Comparison of ENCODE assay signal across 22 mouse cellular contexts in the genomic region with DNA sequence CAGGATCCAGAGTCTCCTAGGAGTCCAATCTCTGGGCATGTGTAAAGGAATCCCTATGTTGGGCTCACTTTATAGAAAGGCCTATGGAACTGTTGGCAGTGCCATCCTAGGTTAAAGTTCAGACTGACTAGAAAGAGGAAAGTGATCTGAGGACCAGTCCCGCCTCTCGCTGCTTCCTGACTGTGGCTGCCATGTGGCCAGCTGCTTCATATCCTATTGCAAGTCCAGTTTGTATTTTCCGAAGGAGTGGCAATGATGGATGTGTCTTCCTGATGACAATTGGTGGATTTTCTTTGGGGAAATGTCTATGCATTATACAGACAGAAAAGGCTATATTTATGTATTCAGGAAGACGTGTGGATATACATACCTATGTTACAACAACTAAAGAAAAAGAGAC.
DNase-seq lines count a peak whose midpoint lies in the region; ATAC-seq and TF ChIP-seq lines count a peak whose summit lies in the region.
"Had no signal": no experiment of that assay in that cellular context is flagged by ENCODE, and none has a peak within 500 bp of the region (broad histone marks: within the 10 kb centered on the region; RNA-seq: fewer than 3 reads in every experiment).

No protein-coding gene starts in this region.

- no peak for TF ChIP-seq CTCF in lung, embryonic 14.5 days (IDR thresholded peaks at IDR 0.05; ENCODE audit: low read depth)
- TF ChIP-seq CTCF in lung, adult 2 months (IDR thresholded peaks at IDR 0.05; ENCODE audit: insufficient read depth, low read length), result no peak
- no peak for TF ChIP-seq CTCF in MEL (IDR thresholded peaks at IDR 0.05 in 2 of 3, conservative IDR thresholded peaks at IDR 0.05 in 1 of 3; ENCODE audit: control insufficient read depth in 1 of 3, insufficient read depth in 1 of 3, low read depth in 2 of 3, low read length in 3 of 3, poor library complexity in 1 of 3, severe bottlenecking in 1 of 3)
- no peak for TF ChIP-seq CTCF in lung, postnatal 0 days (IDR thresholded peaks at IDR 0.05)

- ATAC-seq in lung, embryonic 14.5 days (ENCODE audit: insufficient read depth), result peak; percentile 60; the same call in 1 of the 2 replicates
- ATAC-seq in lung, postnatal 0 days, result no peak
- ATAC-seq in liver, embryonic 12.5 days, result no peak
- ATAC-seq: CD4-positive, CD25-positive, alpha-beta regulatory T cell, adult 4 months; forebrain, embryonic 14.5 days; hindbrain, postnatal 0 days; intestine, embryonic 15.5 days had no signal

- no peak overlapping the region for H3K4me3 ChIP-seq in lung, embryonic 14.5 days (ENCODE audit: low read depth, low read length)
- H3K4me3 ChIP-seq in lung, adult 2 months (replicated peaks; ENCODE audit: extremely low read depth, low read depth, low read length), result no peak overlapping the region
- no peak overlapping the region for H3K4me3 ChIP-seq in MEL (ENCODE audit: control insufficient read depth in 1 of 2, insufficient read depth in 1 of 2, low read depth in 2 of 2, low read length in 2 of 2)
- no peak overlapping the region for H3K4me3 ChIP-seq in lung, postnatal 0 days (ENCODE audit: low read depth, low read length)
- no peak overlapping the region for H3K4me3 ChIP-seq in liver, embryonic 12.5 days
- H3K4me3 ChIP-seq: embryonic facial prominence, embryonic 10.5 days; erythroblast, embryonic 14.5 days; forebrain, embryonic 10.5 days; hindbrain, embryonic 13.5 days; intestine, embryonic 15.5 days had no signal

- no peaks in the 10 kb centered on the region for H3K79me2 ChIP-seq in MEL (ENCODE audit: control insufficient read depth, insufficient read depth, low read length, poor library complexity)

- H3K9ac ChIP-seq in lung, embryonic 14.5 days, result no peak overlapping the region
- no peak overlapping the region for H3K9ac ChIP-seq in MEL (ENCODE audit: control insufficient read depth, low read depth, low read length, poor library complexity, severe bottlenecking)
- H3K9ac ChIP-seq in lung, postnatal 0 days (replicated peaks; ENCODE audit: low read depth), result no peak overlapping the region
- H3K9ac ChIP-seq in liver, embryonic 12.5 days, result no peak overlapping the region
- H3K9ac ChIP-seq: hindbrain, embryonic 13.5 days; intestine, embryonic 15.5 days had no signal

- H3K36me3 ChIP-seq in lung, embryonic 14.5 days (ENCODE audit: insufficient read depth), result no peaks in the 10 kb centered on the region
- peaks cover 0 to 10% of the 10 kb centered on the region in 2 experiments; a peak in 2 of 4 replicates for H3K36me3 ChIP-seq in MEL (ENCODE audit: control insufficient read depth in 1 of 2, insufficient read depth in 2 of 2, low read length in 2 of 2)
- no peaks in the 10 kb centered on the region for H3K36me3 ChIP-seq in lung, postnatal 0 days (ENCODE audit: insufficient read depth, low read length)
- no peaks in the 10 kb centered on the region for H3K36me3 ChIP-seq in liver, embryonic 12.5 days
- H3K36me3 ChIP-seq: embryonic facial prominence, embryonic 10.5 days; forebrain, embryonic 10.5 days; hindbrain, embryonic 13.5 days; intestine, embryonic 15.5 days had no signal

- DNase-seq in lung, embryonic 14.5 days, result peak; percentile 76
- no peak for DNase-seq in lung, adult 2 months
- DNase-seq in MEL (ENCODE audit: low read depth, low spot score), result no peak
- DNase-seq in lung, postnatal 0 days (ENCODE audit: low spot score), result peak; percentile 17
- DNase-seq in lung, postnatal 36 days, result peak; percentile 30
- no peak for DNase-seq in T-cell, adult 2 months (ENCODE audit: low spot score)
- DNase-seq: adrenal gland, adult 8-10 months; adrenal gland, postnatal 36 days; B cell, adult 2 months; cerebellum, adult 2 months; cerebellum, postnatal 10 days; gastrocnemius, postnatal 10 days; heart, postnatal 10 days had no signal

- H3K27ac ChIP-seq in lung, embryonic 14.5 days (ENCODE audit: low read depth), result no peak overlapping the region
- peak overlapping the region; percentile 70 for H3K27ac ChIP-seq in MEL (ENCODE audit: control insufficient read depth, low read depth, low read length)
- H3K27ac ChIP-seq in lung, postnatal 0 days (ENCODE audit: low read length), result no peak overlapping the region
- no peak overlapping the region for H3K27ac ChIP-seq in liver, embryonic 12.5 days
- H3K27ac ChIP-seq: embryonic facial prominence, embryonic 10.5 days; forebrain, embryonic 10.5 days; hindbrain, embryonic 13.5 days; hindbrain, postnatal 0 days; intestine, embryonic 15.5 days had no signal

- H3K9me3 ChIP-seq in lung, embryonic 14.5 days (ENCODE audit: low read depth, low read length), result no peaks in the 10 kb centered on the region
- H3K9me3 ChIP-seq in MEL (replicated peaks; ENCODE audit: insufficient read depth, low read length), result no peaks in the 10 kb centered on the region
- H3K9me3 ChIP-seq in lung, postnatal 0 days (ENCODE audit: low read length), result no peaks in the 10 kb centered on the region
- peaks cover 15% of the 10 kb centered on the region; the same call in 1 of the 2 replicates for H3K9me3 ChIP-seq in liver, embryonic 12.5 days (replicated peaks)
- H3K9me3 ChIP-seq: embryonic facial prominence, embryonic 10.5 days; forebrain, embryonic 10.5 days; hindbrain, embryonic 13.5 days; intestine, embryonic 15.5 days had no signal

- TF ChIP-seq RAD21 in MEL (IDR thresholded peaks at IDR 0.05; ENCODE audit: low read depth, low read length), result no peak

- H3K4me2 ChIP-seq in lung, embryonic 14.5 days, result no peak overlapping the region
- no peak overlapping the region for H3K4me2 ChIP-seq in lung, postnatal 0 days (replicated peaks; ENCODE audit: low read depth, low read length)
- no peak overlapping the region for H3K4me2 ChIP-seq in liver, embryonic 12.5 days
- H3K4me2 ChIP-seq: hindbrain, embryonic 13.5 days; intestine, embryonic 15.5 days had no signal

- no peak for TF ChIP-seq POLR2A in lung, adult 2 months (IDR thresholded peaks at IDR 0.05; ENCODE audit: borderline replicate concordance, extremely low read depth, low read depth, low read length)
- no peak for TF ChIP-seq POLR2A in MEL (IDR thresholded peaks at IDR 0.05; ENCODE audit: control insufficient read depth in 1 of 2, insufficient read depth in 1 of 2, low read depth in 1 of 2, low read length in 2 of 2, poor library complexity in 1 of 2)

- no peak for TF ChIP-seq EP300 in MEL (IDR thresholded peaks at IDR 0.05; ENCODE audit: low read depth in 1 of 2, low read length in 2 of 2)
- TF ChIP-seq EP300 in lung, postnatal 0 days (IDR thresholded peaks at IDR 0.05), result 0 out of 2 replicates have a peak, but pooled peaks have one; percentile 19

- 0 out of 2 replicates have a peak, but pooled peaks cover 11% of the 10 kb centered on the region for H3K4me1 ChIP-seq in lung, embryonic 14.5 days (ENCODE audit: insufficient read depth)
- no peaks in the 10 kb centered on the region for H3K4me1 ChIP-seq in lung, adult 2 months (ENCODE audit: control insufficient read depth, insufficient read depth, low read length)
- H3K4me1 ChIP-seq in MEL (ENCODE audit: control insufficient read depth in 1 of 2, insufficient read depth in 2 of 2, low read length in 2 of 2), result peaks cover 0 to 11% of the 10 kb centered on the region in 2 experiments; a peak in 2 of 4 replicates
- no peaks in the 10 kb centered on the region for H3K4me1 ChIP-seq in lung, postnatal 0 days (ENCODE audit: insufficient read depth, low read depth, low read length)
- H3K4me1 ChIP-seq in liver, embryonic 12.5 days, result no peaks in the 10 kb centered on the region
- H3K4me1 ChIP-seq: forebrain, embryonic 10.5 days; hindbrain, embryonic 13.5 days; intestine, embryonic 15.5 days had no signal

- 36% methylated on average over 4 of the region's 4 CpGs for WGBS in lung, embryonic 14.5 days
- WGBS in lung, adult 2 months, result 58% methylated on average over 4 of the region's 4 CpGs
- 46% methylated on average over 4 of the region's 4 CpGs for WGBS in lung, postnatal 0 days
- WGBS in liver, embryonic 12.5 days (ENCODE audit: insufficient replicate concordance), result 65% methylated on average over 4 of the region's 4 CpGs

- H3K27me3 ChIP-seq in lung, embryonic 14.5 days (ENCODE audit: insufficient read depth, low read length), result no peaks in the 10 kb centered on the region
- H3K27me3 ChIP-seq in MEL (ENCODE audit: control insufficient read depth in 1 of 2, insufficient read depth in 2 of 2, low read length in 2 of 2), result no peaks in the 10 kb centered on the region
- no peaks in the 10 kb centered on the region for H3K27me3 ChIP-seq in lung, postnatal 0 days (replicated peaks; ENCODE audit: insufficient read depth, low read length)
- no peaks in the 10 kb centered on the region for H3K27me3 ChIP-seq in liver, embryonic 12.5 days (replicated peaks)
- H3K27me3 ChIP-seq: hindbrain, embryonic 13.5 days; intestine, embryonic 15.5 days had no signal

TF ChIP-seq in MEL, 35 proteins besides CTCF, POLR2A, EP300 and RAD21:
- TF ChIP-seq USF1 (IDR thresholded peaks at IDR 0.05; ENCODE audit: low read depth, low read length), result no peak
- no peak for TF ChIP-seq GABPA (IDR thresholded peaks at IDR 0.05; ENCODE audit: low read depth, low read length)
- no peak for TF ChIP-seq GATA1 (IDR thresholded peaks at IDR 0.05; ENCODE audit: low read depth, low read length)
- no peak for TF ChIP-seq MEF2A (IDR thresholded peaks at IDR 0.05; ENCODE audit: extremely low read depth, insufficient replicate concordance, low read depth, low read length, poor library complexity, severe bottlenecking)
- no peak for TF ChIP-seq ETS1 (IDR thresholded peaks at IDR 0.05; ENCODE audit: low read depth, low read length)
- TF ChIP-seq JUND (IDR thresholded peaks at IDR 0.05; ENCODE audit: low read depth, low read length), result no peak
- TF ChIP-seq SIN3A (IDR thresholded peaks at IDR 0.05; ENCODE audit: low read length), result no peak
- no peak for TF ChIP-seq POLR2AphosphoS2 (IDR thresholded peaks at IDR 0.05; ENCODE audit: low read length)
- no peak for TF ChIP-seq MAFK (IDR thresholded peaks at IDR 0.05; ENCODE audit: borderline replicate concordance, low read depth, low read length)
- TF ChIP-seq POLR2AphosphoS5 (IDR thresholded peaks at IDR 0.05; ENCODE audit: borderline replicate concordance, low read depth, low read length), result no peak
- no peak for TF ChIP-seq HCFC1 (IDR thresholded peaks at IDR 0.05; ENCODE audit: low read depth, low read length)
- TF ChIP-seq ELF1 (IDR thresholded peaks at IDR 0.05; ENCODE audit: low read depth, low read length), result no peak
- no peak for TF ChIP-seq ZC3H11A (IDR thresholded peaks at IDR 0.05; ENCODE audit: low read depth, low read length)
- no peak for TF ChIP-seq E2F4 (IDR thresholded peaks at IDR 0.05; ENCODE audit: borderline replicate concordance, low read depth, low read length)
- TF ChIP-seq TCF12 (IDR thresholded peaks at IDR 0.05; ENCODE audit: low read depth, low read length), result no peak
- TF ChIP-seq KAT2A (conservative IDR thresholded peaks at IDR 0.05; ENCODE audit: low read depth, low read length), result no peak
- TF ChIP-seq ZNF384 (IDR thresholded peaks at IDR 0.05; ENCODE audit: low read depth, low read length), result no peak

Comparison
In these comparisons a context has a peak if more than half of its experiments do, and no peak if none do; other contexts are left out.
1. DNase-seq: peak in lung, embryonic 14.5 days (single experiment), lung, postnatal 0 days (single experiment) and lung, postnatal 36 days (single experiment); none in lung, adult 2 months (single experiment), MEL (single experiment) and T-cell, adult 2 months (single experiment).